Mouse (Mus musculus): ENCODE measurements at regions not wholly inside any gene's neighbourhood (a gene's known extent, or its start where the extent isn't known, plus 50 kb on each side); places are given as distances from the start of the nearest gene placed in this dataset.

DNA sequence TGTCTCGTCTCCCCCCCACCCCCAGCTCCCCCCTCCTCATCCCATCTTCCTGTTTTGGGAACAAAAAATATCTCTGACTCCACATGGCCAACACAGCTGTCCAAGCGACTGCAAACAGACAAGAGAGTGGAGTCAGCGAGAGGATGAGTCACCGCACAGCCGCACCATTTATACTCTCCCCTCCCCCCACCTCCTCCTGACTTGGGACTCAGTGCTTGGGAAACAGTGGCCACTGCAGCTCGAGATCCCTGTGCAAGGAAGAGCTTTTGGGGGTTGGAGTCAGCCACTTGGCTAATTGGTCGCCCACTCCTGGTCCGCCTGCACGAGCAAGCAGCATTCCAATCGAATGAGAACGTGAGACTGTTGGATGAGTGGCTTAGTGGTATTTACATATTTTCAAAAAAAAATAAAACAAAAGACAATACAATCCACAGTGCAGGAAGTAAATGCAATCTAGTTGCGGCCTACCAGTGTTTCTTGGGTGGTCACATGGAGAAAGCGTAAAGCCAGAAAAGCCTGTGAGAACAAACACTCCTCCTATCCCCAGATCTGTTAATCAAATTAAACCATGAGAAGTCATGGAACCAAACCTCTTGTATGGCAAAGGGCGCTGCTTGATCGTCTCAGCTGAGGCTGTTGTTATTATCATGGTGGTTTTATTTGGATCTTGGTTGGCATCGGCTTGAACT is 213.7 kb downstream of the Rnf144b start:
- TF ChIP-seq POLR2A (IDR thresholded peaks at IDR 0.05; ENCODE audit: control insufficient read depth, low read depth, low read length) = no peak
- no peak for TF ChIP-seq CTCF (IDR thresholded peaks at IDR 0.05; ENCODE audit: control insufficient read depth, insufficient read depth, insufficient replicate concordance, low read depth, low read length)
- Histone ChIP-seq H3K27ac (ENCODE audit: control insufficient read depth, insufficient read depth, low read depth, low read length) (no peak overlapping the region), H3K4me3 (ENCODE audit: control insufficient read depth, low read depth, low read length) (no peak overlapping the region), H3K27me3 (ENCODE audit: control insufficient read depth, insufficient read depth, low read length) (no peaks in the 10 kb centered on the region), H3K36me3 (ENCODE audit: control insufficient read depth, insufficient read depth, low read length) (no peaks in the 10 kb centered on the region), H3K4me1 (ENCODE audit: control insufficient read depth, insufficient read depth, low read length) (no peaks in the 10 kb centered on the region)

DNA sequence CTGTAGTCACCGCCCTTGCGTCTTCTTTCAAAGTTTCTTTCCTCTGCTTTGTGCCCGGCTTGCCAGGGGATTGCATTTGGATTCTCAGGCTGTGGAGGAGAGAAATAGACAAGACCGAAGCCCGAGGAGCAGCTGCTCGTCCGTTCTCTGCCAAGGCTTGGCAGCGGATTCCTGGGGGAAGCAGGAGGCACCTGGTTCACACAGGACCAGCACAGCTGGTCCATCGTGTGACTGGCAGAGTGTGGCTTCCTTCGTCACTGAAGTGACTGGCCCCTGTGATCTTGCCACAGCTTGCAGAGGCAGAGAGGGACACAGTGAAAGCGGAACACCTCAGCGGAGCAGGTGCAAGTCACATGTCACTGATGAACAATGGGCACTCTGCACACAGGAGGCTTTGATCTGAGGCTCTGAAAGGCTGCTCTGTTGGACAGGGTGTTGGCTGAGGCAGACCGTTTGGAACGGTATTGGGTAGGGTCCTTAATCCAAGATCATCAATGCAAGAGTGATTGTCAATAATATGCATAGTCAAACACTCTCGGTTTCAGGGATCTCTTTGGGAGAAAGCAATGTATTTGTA is 214.5 kb downstream of the Rnf144b start:
- no peak overlapping the region for H3K4me3 ChIP-seq (ENCODE audit: control insufficient read depth, low read depth, low read length)
- no peaks in the 10 kb centered on the region for H3K27me3 ChIP-seq (ENCODE audit: control insufficient read depth, insufficient read depth, low read length)
- no peaks in the 10 kb centered on the region for H3K4me1 ChIP-seq (ENCODE audit: control insufficient read depth, insufficient read depth, low read length)
- H3K27ac ChIP-seq (ENCODE audit: control insufficient read depth, insufficient read depth, low read depth, low read length) = no peak overlapping the region
- no peaks in the 10 kb centered on the region for H3K36me3 ChIP-seq (ENCODE audit: control insufficient read depth, insufficient read depth, low read length)
- TF ChIP-seq CTCF (IDR thresholded peaks at IDR 0.05; ENCODE audit: control insufficient read depth, insufficient read depth, insufficient replicate concordance, low read depth, low read length) (no peak), POLR2A (IDR thresholded peaks at IDR 0.05; ENCODE audit: control insufficient read depth, low read depth, low read length) (no peak)

DNA sequence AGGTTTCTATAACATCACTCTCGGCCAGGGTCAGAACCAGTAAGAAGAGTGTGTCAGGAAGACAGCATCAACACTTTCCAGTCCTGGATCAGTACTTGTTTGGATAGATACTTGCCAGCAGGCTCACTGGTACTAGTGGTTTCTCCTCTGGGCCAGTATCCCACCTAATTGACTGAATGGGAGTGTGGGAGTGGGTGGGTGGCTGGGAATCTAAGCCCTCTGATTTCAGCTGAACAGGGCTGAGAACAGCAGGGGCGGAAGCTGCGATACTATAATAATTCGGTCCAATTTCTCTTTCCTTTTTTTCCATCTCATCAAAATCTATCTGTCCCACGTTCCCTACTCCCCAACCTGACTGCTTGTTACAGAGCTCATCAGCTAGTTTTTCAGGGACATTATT is 217.0 kb downstream of the Rnf144b start:
- no peaks in the 10 kb centered on the region for H3K27me3 ChIP-seq (ENCODE audit: control insufficient read depth, insufficient read depth, low read length)
- no peaks in the 10 kb centered on the region for H3K36me3 ChIP-seq (ENCODE audit: control insufficient read depth, insufficient read depth, low read length)
- no peaks in the 10 kb centered on the region for H3K4me1 ChIP-seq (ENCODE audit: control insufficient read depth, insufficient read depth, low read length)
- TF ChIP-seq CTCF (IDR thresholded peaks at IDR 0.05; ENCODE audit: control insufficient read depth, insufficient read depth, insufficient replicate concordance, low read depth, low read length) (no peak), POLR2A (IDR thresholded peaks at IDR 0.05; ENCODE audit: control insufficient read depth, low read depth, low read length) (no peak)
- H3K27ac ChIP-seq (ENCODE audit: control insufficient read depth, insufficient read depth, low read depth, low read length) = no peak overlapping the region
- no peak overlapping the region for H3K4me3 ChIP-seq (ENCODE audit: control insufficient read depth, low read depth, low read length)

GRCm38 (mm10) chr13:47342361-47342760 is 219.9 kb downstream of the Rnf144b start:
- Histone ChIP-seq H3K27ac (ENCODE audit: control insufficient read depth, insufficient read depth, low read depth, low read length) (no peak overlapping the region), H3K4me3 (ENCODE audit: control insufficient read depth, low read depth, low read length) (peak overlapping the region; percentile 52), H3K4me1 (ENCODE audit: control insufficient read depth, insufficient read depth, low read length) (no peaks in the 10 kb centered on the region; the same call in 1 of the 2 replicates), H3K36me3 (ENCODE audit: control insufficient read depth, insufficient read depth, low read length) (no peaks in the 10 kb centered on the region), H3K27me3 (ENCODE audit: control insufficient read depth, insufficient read depth, low read length) (no peaks in the 10 kb centered on the region)
- TF ChIP-seq CTCF (IDR thresholded peaks at IDR 0.05; ENCODE audit: control insufficient read depth, insufficient read depth, insufficient replicate concordance, low read depth, low read length) = no peak
- TF ChIP-seq POLR2A (IDR thresholded peaks at IDR 0.05; ENCODE audit: control insufficient read depth, low read depth, low read length) = no peak

DNA sequence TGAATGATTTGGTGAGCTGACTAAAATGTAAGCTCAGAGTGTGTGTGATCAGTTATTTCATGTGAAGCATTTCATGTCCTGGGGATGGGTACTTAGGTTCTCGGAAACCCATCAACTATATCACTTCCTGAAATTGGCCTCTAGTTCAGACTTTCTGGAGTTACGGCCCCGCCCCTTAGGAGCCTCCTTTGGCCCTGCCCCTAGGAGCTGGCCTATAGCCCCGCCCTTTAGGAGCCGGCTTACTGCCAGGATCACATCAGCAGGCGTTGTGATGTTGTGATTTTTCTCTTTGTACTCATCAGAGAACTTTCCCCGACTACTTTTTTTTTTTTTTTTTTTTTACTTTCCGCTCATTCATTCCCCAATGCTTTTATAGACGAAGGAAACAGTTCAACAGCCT is 223.1 kb downstream of the Rnf144b start:
- H3K27ac ChIP-seq (ENCODE audit: control insufficient read depth, insufficient read depth, low read depth, low read length) = no peak overlapping the region
- H3K36me3 ChIP-seq (ENCODE audit: control insufficient read depth, insufficient read depth, low read length) = no peaks in the 10 kb centered on the region
- TF ChIP-seq POLR2A (IDR thresholded peaks at IDR 0.05; ENCODE audit: control insufficient read depth, low read depth, low read length) (no peak), CTCF (IDR thresholded peaks at IDR 0.05; ENCODE audit: control insufficient read depth, insufficient read depth, insufficient replicate concordance, low read depth, low read length) (no peak)
- H3K4me3 ChIP-seq (ENCODE audit: control insufficient read depth, low read depth, low read length) = peak overlapping the region; percentile 10; the same call in 1 of the 2 replicates
- H3K4me1 ChIP-seq (ENCODE audit: control insufficient read depth, insufficient read depth, low read length) = no peaks in the 10 kb centered on the region; the same call in 1 of the 2 replicates
- no peaks in the 10 kb centered on the region for H3K27me3 ChIP-seq (ENCODE audit: control insufficient read depth, insufficient read depth, low read length)

DNA sequence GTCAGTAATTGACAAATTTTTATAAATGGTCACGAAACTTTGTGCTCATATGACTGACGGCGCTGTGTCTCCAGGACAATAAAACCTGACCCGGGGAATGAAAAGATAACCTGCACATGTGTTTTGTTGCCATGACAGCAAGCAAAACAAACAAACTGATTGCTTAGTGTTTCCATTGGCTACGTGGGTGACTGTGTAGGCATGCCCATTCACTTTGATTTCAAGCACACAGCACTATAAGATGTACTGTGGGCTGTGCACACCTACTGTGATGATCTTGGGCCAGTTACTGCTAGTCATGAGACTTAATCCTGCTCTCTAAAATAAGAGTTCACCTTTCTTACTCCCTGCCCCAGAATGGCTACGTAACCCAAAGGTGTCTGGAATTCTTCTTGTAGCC is 225.4 kb downstream of the Rnf144b start:
- TF ChIP-seq POLR2A (IDR thresholded peaks at IDR 0.05; ENCODE audit: control insufficient read depth, low read depth, low read length) = no peak
- no peak for TF ChIP-seq CTCF (IDR thresholded peaks at IDR 0.05; ENCODE audit: control insufficient read depth, insufficient read depth, insufficient replicate concordance, low read depth, low read length)
- Histone ChIP-seq H3K4me3 (ENCODE audit: control insufficient read depth, low read depth, low read length) (no peak overlapping the region), H3K27me3 (ENCODE audit: control insufficient read depth, insufficient read depth, low read length) (no peaks in the 10 kb centered on the region), H3K4me1 (ENCODE audit: control insufficient read depth, insufficient read depth, low read length) (no peaks in the 10 kb centered on the region; the same call in 1 of the 2 replicates), H3K27ac (ENCODE audit: control insufficient read depth, insufficient read depth, low read depth, low read length) (no peak overlapping the region), H3K36me3 (ENCODE audit: control insufficient read depth, insufficient read depth, low read length) (no peaks in the 10 kb centered on the region)

DNA sequence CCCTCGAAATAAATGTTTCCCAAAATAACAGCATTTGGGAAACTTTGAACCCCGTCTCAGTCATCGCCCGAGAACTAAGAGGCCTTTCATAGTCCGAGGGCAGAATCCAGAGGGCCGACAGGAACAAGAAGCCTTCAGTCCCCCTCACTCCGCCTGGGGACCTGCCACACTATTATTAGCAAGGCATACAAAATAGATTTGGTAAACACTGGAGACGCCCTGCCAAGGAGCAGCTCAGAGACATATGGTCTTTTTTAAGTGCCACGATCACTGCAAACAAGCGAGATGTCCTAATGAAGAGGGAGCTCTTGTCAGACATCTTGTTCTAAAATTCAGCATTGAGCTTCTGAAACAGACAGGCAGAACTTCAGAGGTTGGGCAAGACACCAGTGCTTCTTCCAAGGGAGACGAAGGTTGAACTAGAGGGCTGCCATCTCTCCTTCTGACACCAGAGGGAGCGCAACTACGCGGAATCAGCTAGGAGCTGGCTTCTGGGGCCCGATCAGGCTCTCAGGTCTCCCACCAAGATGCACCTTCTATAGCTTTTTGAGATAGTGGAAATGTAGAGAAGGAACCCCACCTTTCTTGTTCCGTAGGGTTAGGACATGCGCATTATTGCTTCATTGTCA is 226.2 kb downstream of the Rnf144b start:
- Histone ChIP-seq H3K36me3 (ENCODE audit: control insufficient read depth, insufficient read depth, low read length) (no peaks in the 10 kb centered on the region), H3K4me1 (ENCODE audit: control insufficient read depth, insufficient read depth, low read length) (no peaks in the 10 kb centered on the region; the same call in 1 of the 2 replicates), H3K4me3 (ENCODE audit: control insufficient read depth, low read depth, low read length) (no peak overlapping the region), H3K27ac (ENCODE audit: control insufficient read depth, insufficient read depth, low read depth, low read length) (no peak overlapping the region), H3K27me3 (ENCODE audit: control insufficient read depth, insufficient read depth, low read length) (no peaks in the 10 kb centered on the region)
- peak; percentile 54; the same call in 1 of the 2 replicates for TF ChIP-seq CTCF (IDR thresholded peaks at IDR 0.05; ENCODE audit: control insufficient read depth, insufficient read depth, insufficient replicate concordance, low read depth, low read length)
- no peak for TF ChIP-seq POLR2A (IDR thresholded peaks at IDR 0.05; ENCODE audit: control insufficient read depth, low read depth, low read length)
